Comparison of ENCODE assay signal across 18 mouse cellular contexts in the genomic region with DNA sequence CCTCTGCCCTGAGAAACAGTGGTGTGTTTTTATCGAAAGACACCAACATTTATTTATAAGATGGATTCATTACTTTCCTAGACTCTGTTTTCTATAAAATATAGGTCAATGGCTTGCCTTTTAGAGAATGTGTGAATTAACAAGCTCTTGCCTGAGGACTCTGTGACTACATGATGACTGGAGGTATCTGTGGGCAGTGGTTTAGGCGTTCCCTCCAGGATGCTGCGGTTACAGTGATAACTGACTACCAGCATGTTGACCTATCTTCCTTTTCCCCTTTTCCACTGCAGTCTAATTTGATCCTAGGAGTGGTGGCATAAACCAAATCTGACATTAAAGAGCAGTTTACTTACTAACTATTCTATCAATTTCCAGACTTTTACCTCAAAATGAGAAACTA.
"Had no signal": no experiment of that assay in that cellular context is flagged by ENCODE, and none has a peak within 500 bp of the region (broad histone marks: within the 10 kb centered on the region; RNA-seq: fewer than 3 reads in every experiment).

No protein-coding gene starts in this region.

- H3K4me3 ChIP-seq: layer of hippocampus, adult 2 months; left cerebral cortex, adult 2 months; liver, embryonic 15.5 days; megakaryocyte, embryonic 14.5 days had no signal

- H3K4me2 ChIP-seq: liver, embryonic 15.5 days; midbrain, embryonic 11.5 days had no signal

- H3K9me3 ChIP-seq: liver, embryonic 15.5 days; megakaryocyte, embryonic 14.5 days had no signal

- H3K27me3 ChIP-seq: liver, embryonic 15.5 days; megakaryocyte, embryonic 14.5 days had no signal

- H3K27ac ChIP-seq: kidney, postnatal 0 days; layer of hippocampus, adult 2 months; left cerebral cortex, adult 2 months; liver, embryonic 15.5 days; stomach, postnatal 0 days had no signal

- H3K9ac ChIP-seq: liver, embryonic 15.5 days had no signal

- DNase-seq: kidney, adult 2 months; kidney, postnatal 25 days; layer of hippocampus, postnatal 36 days; lung, adult 2 months; lung, postnatal 14 days; lung, postnatal 4 days; midbrain, embryonic 14.5 days; right cerebral cortex, postnatal 4 days; thymus, adult 2 months; thymus, postnatal 14 days; thymus, postnatal 4 days had no signal
